ENCODE assay signal across 8 mouse cellular contexts in the genomic region with DNA sequence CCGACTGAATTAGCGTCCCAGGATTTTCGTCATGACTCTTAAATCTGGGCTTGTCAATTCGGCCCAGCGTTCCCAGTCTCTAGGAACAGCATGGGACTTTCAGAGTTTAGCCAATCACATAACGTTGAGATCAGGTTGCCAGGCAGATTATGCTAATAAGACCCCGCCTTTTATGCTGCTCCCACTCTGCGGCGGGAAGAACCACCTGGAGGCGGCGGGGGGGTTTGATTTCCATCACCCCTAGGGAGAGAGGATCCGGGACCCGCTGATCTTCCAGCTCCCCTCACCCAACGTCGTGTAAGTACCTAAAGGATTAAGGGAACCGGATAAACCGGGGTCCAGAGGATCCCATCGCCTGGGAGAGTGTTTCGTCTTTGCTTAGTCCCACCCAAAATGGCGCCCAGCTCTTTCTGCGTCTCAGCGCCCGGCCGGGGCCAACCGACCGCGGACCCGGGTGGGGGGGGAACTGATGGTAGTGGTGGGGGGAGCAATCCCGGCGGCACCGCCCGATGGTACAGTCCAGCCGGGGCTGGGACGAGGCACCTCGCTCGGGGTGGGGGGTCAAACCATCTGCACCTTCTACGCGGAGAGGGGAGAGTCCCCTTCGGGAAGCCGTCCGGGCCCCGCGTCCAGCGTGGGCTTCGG. TPM values are rescaled to one million over a fixed set of nuclear protein-coding genes. Genes with fewer than 3 reads are reported as not detected.
DNase-seq lines count a peak whose midpoint lies in the region; ATAC-seq and TF ChIP-seq lines count a peak whose summit lies in the region.

A gene (plus strand): TSS at position 173 of the 645 bp plus-strand sequence.

- H3K36me3 ChIP-seq in heart, embryonic 14.5 days (ENCODE audit: control insufficient read depth, insufficient read depth, low read length): no peaks in the 10 kb centered on the region
- no peaks in the 10 kb centered on the region for H3K36me3 ChIP-seq in liver, embryonic 14.5 days (replicated peaks; ENCODE audit: control insufficient read depth, insufficient read depth, low read depth)
- H3K36me3 ChIP-seq in neural tube, embryonic 11.5 days (ENCODE audit: control insufficient read depth, insufficient read depth, low read length): no peaks in the 10 kb centered on the region
- no peaks in the 10 kb centered on the region for H3K36me3 ChIP-seq in stomach, postnatal 0 days (ENCODE audit: control insufficient read depth, insufficient read depth, low read length)

- peak within 1 kb of the TSS; percentile 99 for H3K27ac ChIP-seq in brown adipose tissue, adult 24 weeks (replicated peaks; ENCODE audit: low read depth, low read length)
- peak within 1 kb of the TSS; percentile 95 to 100 for H3K27ac ChIP-seq in heart, embryonic 14.5 days (replicated peaks in 1 of 2; ENCODE audit: control insufficient read depth in 1 of 2, insufficient read depth in 1 of 2, low read depth in 2 of 2, low read length in 2 of 2)
- H3K27ac ChIP-seq in liver, embryonic 14.5 days: peak within 1 kb of the TSS; percentile 95
- H3K27ac ChIP-seq in neural tube, embryonic 11.5 days (ENCODE audit: low read depth, low read length): peak within 1 kb of the TSS; percentile 100
- peak within 1 kb of the TSS; percentile 99 for H3K27ac ChIP-seq in stomach, postnatal 0 days (replicated peaks)

- H3K4me3 ChIP-seq in brown adipose tissue, adult 24 weeks (ENCODE audit: insufficient read depth, low read depth, low read length): peak within 1 kb of the TSS; percentile 95
- peak within 1 kb of the TSS; percentile 70 to 90 for H3K4me3 ChIP-seq in heart, embryonic 14.5 days (ENCODE audit: control insufficient read depth in 1 of 2, insufficient read depth in 1 of 2, low read depth in 1 of 2, low read length in 2 of 2)
- peak within 1 kb of the TSS; percentile 69 to 82 for H3K4me3 ChIP-seq in liver, embryonic 14.5 days (ENCODE audit: insufficient read depth in 1 of 2, low read depth in 2 of 2, low read length in 2 of 2)
- H3K4me3 ChIP-seq in neural tube, embryonic 11.5 days (ENCODE audit: low read depth, low read length): peak within 1 kb of the TSS; percentile 88
- peak within 1 kb of the TSS; percentile 79 for H3K4me3 ChIP-seq in stomach, postnatal 0 days (ENCODE audit: low read depth, low read length)

- peak within 1 kb of the TSS; percentile 79 for H3K4me2 ChIP-seq in heart, embryonic 14.5 days (ENCODE audit: low read length)
- H3K4me2 ChIP-seq in liver, embryonic 14.5 days (ENCODE audit: low read depth): peak within 1 kb of the TSS; percentile 70
- peak within 1 kb of the TSS; percentile 69 for H3K4me2 ChIP-seq in neural tube, embryonic 11.5 days (ENCODE audit: low read depth)
- peak within 1 kb of the TSS; percentile 70 for H3K4me2 ChIP-seq in stomach, postnatal 0 days (replicated peaks; ENCODE audit: low read depth)

- no peaks in the 10 kb centered on the region for H3K27me3 ChIP-seq in heart, embryonic 14.5 days (ENCODE audit: control insufficient read depth, insufficient read depth, low read length)
- H3K27me3 ChIP-seq in liver, embryonic 14.5 days (ENCODE audit: control insufficient read depth, insufficient read depth, low read length): no peaks in the 10 kb centered on the region
- H3K27me3 ChIP-seq in neural tube, embryonic 11.5 days (ENCODE audit: control insufficient read depth, insufficient read depth, low read length): no peaks in the 10 kb centered on the region
- H3K27me3 ChIP-seq in stomach, postnatal 0 days (ENCODE audit: control insufficient read depth, insufficient read depth, low read length): no peaks in the 10 kb centered on the region

- peaks cover 12% of the 10 kb centered on the region; the same call in 1 of the 2 replicates for H3K4me1 ChIP-seq in brown adipose tissue, adult 24 weeks (ENCODE audit: control insufficient read depth, insufficient read depth, insufficient read length, low read length)
- H3K4me1 ChIP-seq in heart, embryonic 14.5 days (ENCODE audit: control insufficient read depth in 2 of 2, insufficient read depth in 2 of 2, low read length in 2 of 2): peaks cover 3 to 15% of the 10 kb centered on the region in 2 experiments; a peak in 3 of 4 replicates
- H3K4me1 ChIP-seq in liver, embryonic 14.5 days (replicated peaks; ENCODE audit: control insufficient read depth in 2 of 2, insufficient read depth in 2 of 2, low read length in 1 of 2): peaks cover 26 to 41% of the 10 kb centered on the region in 2 experiments
- peaks cover 18% of the 10 kb centered on the region for H3K4me1 ChIP-seq in neural tube, embryonic 11.5 days (ENCODE audit: control insufficient read depth, insufficient read depth, low read length)
- peaks cover 4% of the 10 kb centered on the region; the same call in 1 of the 2 replicates for H3K4me1 ChIP-seq in stomach, postnatal 0 days (replicated peaks; ENCODE audit: control insufficient read depth, insufficient read depth)

- DNase-seq in CD4-positive, CD25-positive, alpha-beta regulatory T cell, adult 2 months (ENCODE audit: low read depth, low spot score): peak; percentile 93
- peak; percentile 97 for DNase-seq in fibroblast of lung, adult 2 months (ENCODE audit: low read depth)
- peak; percentile 97 for DNase-seq in kidney, postnatal 14 days
- DNase-seq in liver, embryonic 14.5 days (ENCODE audit: low read depth in 3 of 3, low spot score in 3 of 3): peak; percentile 92 to 95 (median 92)
- DNase-seq in neural tube, embryonic 11.5 days (ENCODE audit: low spot score): peak; percentile 96
- DNase-seq in stomach, postnatal 0 days (ENCODE audit: low spot score): peak; percentile 97

- WGBS in heart, embryonic 14.5 days: under 1% methylated on average over 37 of the region's 45 CpGs
- under 1% methylated on average over 43 of the region's 45 CpGs for WGBS in liver, embryonic 14.5 days (ENCODE audit: insufficient replicate concordance)
- WGBS in neural tube, embryonic 11.5 days: under 1% methylated on average over 41 of the region's 45 CpGs
- 1% methylated on average over 41 of the region's 45 CpGs for WGBS in stomach, postnatal 0 days

- TF ChIP-seq CTCF in liver, embryonic 14.5 days (IDR thresholded peaks at IDR 0.05; ENCODE audit: low read depth): peak; percentile 26
- no peak for TF ChIP-seq CTCF in stomach, postnatal 0 days (IDR thresholded peaks at IDR 0.05; ENCODE audit: low read depth)

- H3K9me3 ChIP-seq in heart, embryonic 14.5 days (ENCODE audit: control insufficient read depth, low read length): no peaks in the 10 kb centered on the region
- H3K9me3 ChIP-seq in liver, embryonic 14.5 days (ENCODE audit: control insufficient read depth, low read length): no peaks in the 10 kb centered on the region
- no peaks in the 10 kb centered on the region for H3K9me3 ChIP-seq in neural tube, embryonic 11.5 days (ENCODE audit: control insufficient read depth, low read length)
- no peaks in the 10 kb centered on the region for H3K9me3 ChIP-seq in stomach, postnatal 0 days (ENCODE audit: control insufficient read depth, low read length)

- peak within 1 kb of the TSS; percentile 91 for H3K9ac ChIP-seq in heart, embryonic 14.5 days (ENCODE audit: low read length)
- peak within 1 kb of the TSS; percentile 99 for H3K9ac ChIP-seq in liver, embryonic 14.5 days (replicated peaks)
- H3K9ac ChIP-seq in neural tube, embryonic 11.5 days (ENCODE audit: low read length): peak within 1 kb of the TSS; percentile 98
- peak within 1 kb of the TSS; percentile 95 for H3K9ac ChIP-seq in stomach, postnatal 0 days (ENCODE audit: low read length)

- TF ChIP-seq EP300 in liver, embryonic 14.5 days (IDR thresholded peaks at IDR 0.05; ENCODE audit: low read depth): peak; percentile 52; the same call in 1 of the 2 replicates
- TF ChIP-seq EP300 in stomach, postnatal 0 days (optimal IDR thresholded peaks at IDR 0.05): peak; percentile 89

- peak; percentile 93 for ATAC-seq in heart, embryonic 14.5 days (ENCODE audit: insufficient number of reproducible peaks, insufficient read depth, low FRiP score, low read depth)
- peak; percentile 87 for ATAC-seq in liver, embryonic 14.5 days (ENCODE audit: insufficient read depth)
- peak; percentile 90 for ATAC-seq in neural tube, embryonic 11.5 days (ENCODE audit: insufficient read depth, low FRiP score, low TSS enrichment)
- peak; percentile 92 for ATAC-seq in stomach, postnatal 0 days (ENCODE audit: low FRiP score, low TSS enrichment)

RNA-seq across cellular contexts. Expression of the gene that starts here (rescaled TPM):
- 1.7 and 2.3 TPM in 2 replicates for polyA plus RNA-seq in brown adipose tissue, adult 24 weeks (2012; ENCODE audit: insufficient read depth, insufficient read length, missing spikeins)
- polyA plus RNA-seq in heart, embryonic 14.5 days (2014; fragmentation: Nextera tagmentation; extraction: Ambion mirVana): 3.7 and 4.2 TPM in 2 replicates
- polyA plus RNA-seq in liver, embryonic 14.5 days (2012; rRNA removed): 4.0 and 4.9 TPM in 2 replicates
- 2.3 and 2.7 TPM in 2 replicates for polyA plus RNA-seq in liver, embryonic 14.5 days (2014; fragmentation: Nextera tagmentation; extraction: Ambion mirVana)
- 7.6 and 9.2 TPM in 2 replicates for polyA plus RNA-seq in neural tube, embryonic 11.5 days (2014; fragmentation: Nextera tagmentation; extraction: Ambion mirVana)
- polyA plus RNA-seq in stomach, postnatal 0 days (2015; fragmentation: Nextera tagmentation; extraction: Ambion mirVana): 1.1 and 1.2 TPM in 2 replicates

Comparison
In these comparisons a context has a peak if more than half of its experiments do, and no peak if none do; other contexts are left out.
1. Peak in every context shown above with its lines: DNase-seq, ATAC-seq, H3K4me3 ChIP-seq and H3K27ac ChIP-seq.